Mouse (Mus musculus) megakaryocyte, embryonic 14.5 days (primary cell): ENCODE measurements around the gene Gas2l2.

Experiments
- FLI1 ChIP-seq: IDR thresholded peaks from 2 replicates; pipeline ENCODE4 v1.6.1; 2012; ENCODE audit warnings: low read length, inconsistent platforms, mixed read lengths
- GATA1 ChIP-seq: IDR thresholded peaks from 3 replicates; pipeline ENCODE4 v1.6.1; 2012; ENCODE audit warnings: mixed read lengths, low read length, inconsistent platforms, borderline replicate concordance

GRCm38 (mm10) chr11:83406391-83406790 is 22.9 kb downstream of the Gas2l2 start:
- TF ChIP-seq GATA1 (no peak), FLI1 (no peak)
